Mouse (Mus musculus) heart, postnatal 0 days (tissue): ENCODE measurements around the gene Slc12a4.
"Not testable (repeated sequence)": the region's sequence is repeated elsewhere in the genome, so short reads cannot be mapped to it uniquely, and the experiment has no call there.

Source experiments
- CTCF ChIP-seq: IDR thresholded peaks from 2 replicates; pipeline ENCODE4 v1.5.1; 2016; ENCODE audit warnings: antibody characterized with exemption, control low read depth, low read depth
- EP300 ChIP-seq: IDR thresholded peaks from 2 replicates; pipeline ENCODE4 v1.6.1; 2016; ENCODE audit warnings: antibody characterized with exemption, low read depth

- not testable (repeated sequence) for TF ChIP-seq EP300, CTCF
Measured at GRCm38 (mm10) chr8:105983406-105983805, 17.5 kb upstream of the Slc12a4 start.
